Comparison of ENCODE assay signal across 9 mouse cellular contexts in genomic region chr2:25055068-25055405, GRCm38 (mm10). TPM values are rescaled to one million over a fixed set of nuclear protein-coding genes. Genes with fewer than 3 reads are reported as not detected.
DNase-seq lines count a peak whose midpoint lies in the region; ATAC-seq and TF ChIP-seq lines count a peak whose summit lies in the region.
"Had no signal": no experiment of that assay in that cellular context is flagged by ENCODE, and none has a peak within 500 bp of the region (broad histone marks: within the 10 kb centered on the region; RNA-seq: fewer than 3 reads in every experiment).

No protein-coding gene starts in this region.

- TF ChIP-seq POLR2A in small intestine, adult 2 months (IDR thresholded peaks at IDR 0.05; ENCODE audit: low read depth, low read length): no peak

- no peak for TF ChIP-seq EP300 in heart, postnatal 0 days (IDR thresholded peaks at IDR 0.05; ENCODE audit: low read depth)
- TF ChIP-seq EP300 in lung, postnatal 0 days (IDR thresholded peaks at IDR 0.05): no peak

- no peak overlapping the region for H3K27ac ChIP-seq in heart, postnatal 0 days (ENCODE audit: low read depth)
- no peak overlapping the region for H3K27ac ChIP-seq in lung, postnatal 0 days (ENCODE audit: low read length)
- no peak overlapping the region for H3K27ac ChIP-seq in small intestine, adult 2 months (ENCODE audit: insufficient read depth, low read depth, low read length)

- DNase-seq in 3134 (ENCODE audit: extremely low read depth, insufficient read length, low spot score): peak; percentile 43
- DNase-seq in B cell, adult 2 months: peak; percentile 12 to 13
- peak; percentile 53 to 64 for DNase-seq in cerebellum, postnatal 36 days
- DNase-seq in heart, postnatal 0 days (ENCODE audit: low spot score): no peak
- peak; percentile 60 for DNase-seq in layer of hippocampus, adult 9-10 months (ENCODE audit: low spot score)
- DNase-seq in lung, postnatal 0 days (ENCODE audit: low spot score): no peak
- no peak for DNase-seq in spleen, adult 18-20 months

- no peaks in the 10 kb centered on the region for H3K9me3 ChIP-seq in heart, postnatal 0 days (replicated peaks; ENCODE audit: control insufficient read depth, low read length)
- no peaks in the 10 kb centered on the region for H3K9me3 ChIP-seq in lung, postnatal 0 days (ENCODE audit: low read length)

- peak overlapping the region; percentile 81 for H3K9ac ChIP-seq in heart, postnatal 0 days (replicated peaks; ENCODE audit: low read depth, low read length)
- peak overlapping the region; percentile 63 for H3K9ac ChIP-seq in lung, postnatal 0 days (replicated peaks; ENCODE audit: low read depth)

- H3K36me3 ChIP-seq in heart, postnatal 0 days (replicated peaks; ENCODE audit: control insufficient read depth, insufficient read depth, low read length): peaks cover 21% of the 10 kb centered on the region
- H3K36me3 ChIP-seq in lung, postnatal 0 days (ENCODE audit: insufficient read depth, low read length): no peaks in the 10 kb centered on the region
- peaks cover 7% of the 10 kb centered on the region; the same call in 1 of the 2 replicates for H3K36me3 ChIP-seq in small intestine, adult 2 months (ENCODE audit: control insufficient read depth, insufficient read depth, low read length)

- H3K4me3 ChIP-seq in heart, postnatal 0 days (ENCODE audit: low read depth, low read length): peak overlapping the region; percentile 91
- H3K4me3 ChIP-seq in lung, postnatal 0 days (ENCODE audit: low read depth, low read length): peak overlapping the region; percentile 65
- H3K4me3 ChIP-seq in small intestine, adult 2 months (ENCODE audit: low read depth, low read length): peak overlapping the region; percentile 71

- no peak for TF ChIP-seq CTCF in heart, postnatal 0 days (IDR thresholded peaks at IDR 0.05; ENCODE audit: low read depth)
- no peak for TF ChIP-seq CTCF in lung, postnatal 0 days (IDR thresholded peaks at IDR 0.05)
- no peak for TF ChIP-seq CTCF in small intestine, adult 2 months (IDR thresholded peaks at IDR 0.05; ENCODE audit: extremely low read depth, insufficient read length, insufficient replicate concordance, low read depth, low read length)

- H3K27me3 ChIP-seq in heart, postnatal 0 days (ENCODE audit: control insufficient read depth, insufficient read depth, low read length): no peaks in the 10 kb centered on the region
- H3K27me3 ChIP-seq in lung, postnatal 0 days (replicated peaks; ENCODE audit: insufficient read depth, low read length): no peaks in the 10 kb centered on the region
- H3K27me3 ChIP-seq in small intestine, adult 2 months (ENCODE audit: control insufficient read depth, insufficient read depth, low read length): no peaks in the 10 kb centered on the region

- peak overlapping the region; percentile 90 for H3K4me2 ChIP-seq in heart, postnatal 0 days (ENCODE audit: low read depth, low read length)
- peak overlapping the region; percentile 85 for H3K4me2 ChIP-seq in lung, postnatal 0 days (replicated peaks; ENCODE audit: low read depth, low read length)

- ATAC-seq in heart, postnatal 0 days (ENCODE audit: insufficient read depth, low read depth): peak; percentile 7; the same call in 1 of the 2 replicates
- ATAC-seq in lung, postnatal 0 days: no peak

- WGBS in heart, postnatal 0 days: 33% methylated on average over 2 of the region's 2 CpGs
- WGBS in lung, postnatal 0 days: 60% methylated on average over 2 of the region's 2 CpGs
- WGBS in small intestine, adult 2 months: 63% methylated on average over 2 of the region's 2 CpGs

- peaks cover 7% of the 10 kb centered on the region; the same call in 1 of the 2 replicates for H3K4me1 ChIP-seq in heart, postnatal 0 days (ENCODE audit: control insufficient read depth, insufficient read depth)
- peaks cover 7% of the 10 kb centered on the region; the same call in 1 of the 2 replicates for H3K4me1 ChIP-seq in lung, postnatal 0 days (ENCODE audit: insufficient read depth, low read depth, low read length)
- peaks cover 5% of the 10 kb centered on the region; the same call in 1 of the 2 replicates for H3K4me1 ChIP-seq in small intestine, adult 2 months (ENCODE audit: control insufficient read depth, insufficient read depth, insufficient read length, low read length)

RNA-seq across cellular contexts. Expression of gene Nsmf, which starts 0.9 kb away (rescaled TPM):
- total RNA-seq in heart, postnatal 0 days (2014; rRNA removed; ENCODE audit: low replicate concordance): 68.3 and 86.7 TPM in 2 replicates
- 33.5 and 36.0 TPM in 2 replicates for polyA plus RNA-seq in heart, postnatal 0 days (2015; fragmentation: Nextera tagmentation; extraction: Ambion mirVana)
- polyA plus RNA-seq in lung, postnatal 0 days (2015; fragmentation: Nextera tagmentation; extraction: Ambion mirVana): 49.3 and 50.2 TPM in 2 replicates
- polyA plus RNA-seq in small intestine, adult 2 months (2012; rRNA removed): 93.0 and 100 TPM in 2 replicates

RNA-seq across cellular contexts. Expression of gene Entpd8, which starts 25.1 kb away (rescaled TPM):
- not detected in 2 replicates for total RNA-seq in heart, postnatal 0 days (2014; rRNA removed; ENCODE audit: low replicate concordance)
- polyA plus RNA-seq in heart, postnatal 0 days (2015; fragmentation: Nextera tagmentation; extraction: Ambion mirVana): not detected in 2 replicates
- 3.0 and 3.4 TPM in 2 replicates for polyA plus RNA-seq in lung, postnatal 0 days (2015; fragmentation: Nextera tagmentation; extraction: Ambion mirVana)
- polyA plus RNA-seq in small intestine, adult 2 months (2012; rRNA removed): 149 and 281 TPM in 2 replicates
- total RNA-seq: heart, postnatal 14 days had no signal

RNA-seq across cellular contexts. Expression of gene Noxa1, which starts 39.9 kb away (rescaled TPM):
- not detected in 2 replicates for total RNA-seq in heart, postnatal 0 days (2014; rRNA removed; ENCODE audit: low replicate concordance)
- polyA plus RNA-seq in heart, postnatal 0 days (2015; fragmentation: Nextera tagmentation; extraction: Ambion mirVana): not detected in 2 replicates
- 11.9 and 14.6 TPM in 2 replicates for polyA plus RNA-seq in lung, postnatal 0 days (2015; fragmentation: Nextera tagmentation; extraction: Ambion mirVana)
- polyA plus RNA-seq in small intestine, adult 2 months (2012; rRNA removed): 14.1 and 15.5 TPM in 2 replicates
- total RNA-seq: heart, postnatal 14 days had no signal

Comparison
In these comparisons a context has a peak if more than half of its experiments do, and no peak if none do; other contexts are left out.
1. DNase-seq: peak in 3134 (single experiment), B cell, adult 2 months (2 of 2), cerebellum, postnatal 36 days (2 of 2) and layer of hippocampus, adult 9-10 months (single experiment); none in heart, postnatal 0 days (single experiment), lung, postnatal 0 days (single experiment) and spleen, adult 18-20 months (0 of 2).
2. RNA of gene Entpd8, which starts 25.1 kb away (polyA plus RNA-seq): 149 to 281 TPM in small intestine, adult 2 months; 3.0 to 3.4 TPM in lung, postnatal 0 days and not detected in heart, postnatal 0 days; every median in the first group is over 10 times any median in the second.
3. RNA of gene Noxa1, which starts 39.9 kb away (polyA plus RNA-seq): 14.1 to 15.5 TPM in small intestine, adult 2 months and 11.9 to 14.6 TPM in lung, postnatal 0 days; not detected in heart, postnatal 0 days; every median in the first group is over 10 times any median in the second.
4. Peak in every context shown above with its lines, with median percentiles within 50 percentile points of each other: H3K4me3 ChIP-seq.